Mouse (Mus musculus): ENCODE measurements around the gene P4ha1. TPM values are rescaled to one million over a fixed set of nuclear protein-coding genes. Genes with fewer than 3 reads are reported as not detected.

P4ha1 gene
- polyA plus RNA-seq (2012; ENCODE audit: insufficient read depth, low replicate concordance): 3.7 and 10.7 TPM in 2 replicates

GRCm38 (mm10) chr10:59323100-59323487 is at the start of gene P4ha1:
Gene P4ha1 (plus strand): TSS chr10:59323296.
- Histone ChIP-seq H3K36me3 (replicated peaks; ENCODE audit: low read length) (peaks cover 9% of the 10 kb centered on the region), H3K27me3 (replicated peaks) (no peaks in the 10 kb centered on the region), H3K4me1 (peaks cover 68% of the 10 kb centered on the region), H3K9me3 (no peaks in the 10 kb centered on the region), H3K4me3 (replicated peaks) (peak within 1 kb of the TSS; percentile 93)
- no peak for TF ChIP-seq FLI1 (IDR thresholded peaks at IDR 0.05; ENCODE audit: low read length)

- no peak overlapping the region for H3K4me3 ChIP-seq (replicated peaks)
- H3K4me1 ChIP-seq: no peaks in the 10 kb centered on the region
- no peaks in the 10 kb centered on the region for H3K36me3 ChIP-seq (replicated peaks; ENCODE audit: low read length)
- H3K9me3 ChIP-seq: no peaks in the 10 kb centered on the region
- no peak for TF ChIP-seq GATA1 (IDR thresholded peaks at IDR 0.05; ENCODE audit: borderline replicate concordance, low read length)
- no peak for TF ChIP-seq FLI1 (IDR thresholded peaks at IDR 0.05; ENCODE audit: low read length)
- peaks cover 24% of the 10 kb centered on the region for H3K27me3 ChIP-seq (replicated peaks)
Observed at GRCm38 (mm10) chr10:59275745-59276144, 47.4 kb upstream of the P4ha1 start.

- H3K4me3 ChIP-seq (replicated peaks): no peak overlapping the region
Observed at GRCm38 (mm10) chr10:59277116-59277515, 46.0 kb upstream of the P4ha1 start.

GRCm38 (mm10) chr10:59277729-59278475 is 45.2 kb upstream of the P4ha1 start:
- Histone ChIP-seq H3K4me3 (replicated peaks) (no peak overlapping the region), H3K27me3 (replicated peaks) (peaks cover 27% of the 10 kb centered on the region), H3K4me1 (no peaks in the 10 kb centered on the region), H3K9me3 (no peaks in the 10 kb centered on the region), H3K36me3 (replicated peaks; ENCODE audit: low read length) (no peaks in the 10 kb centered on the region)
- TF ChIP-seq GATA1 (IDR thresholded peaks at IDR 0.05; ENCODE audit: borderline replicate concordance, low read length) (no peak), FLI1 (IDR thresholded peaks at IDR 0.05; ENCODE audit: low read length) (no peak)

More at GRCm38 (mm10) chr10:59277116-59277515, 46.0 kb upstream of the P4ha1 start:
- Histone ChIP-seq H3K9me3 (no peaks in the 10 kb centered on the region), H3K27me3 (replicated peaks) (peaks cover 25% of the 10 kb centered on the region), H3K36me3 (replicated peaks; ENCODE audit: low read length) (no peaks in the 10 kb centered on the region), H3K4me1 (no peaks in the 10 kb centered on the region)
- TF ChIP-seq GATA1 (IDR thresholded peaks at IDR 0.05; ENCODE audit: borderline replicate concordance, low read length) (no peak), FLI1 (IDR thresholded peaks at IDR 0.05; ENCODE audit: low read length) (no peak)

- no peak overlapping the region for H3K4me3 ChIP-seq (replicated peaks)
- H3K36me3 ChIP-seq (replicated peaks; ENCODE audit: low read length): peaks cover 2% of the 10 kb centered on the region
- TF ChIP-seq GATA1 (IDR thresholded peaks at IDR 0.05; ENCODE audit: borderline replicate concordance, low read length) (no peak), FLI1 (IDR thresholded peaks at IDR 0.05; ENCODE audit: low read length) (no peak)
- H3K27me3 ChIP-seq (replicated peaks): peaks cover 14% of the 10 kb centered on the region
- H3K9me3 ChIP-seq: peaks cover 14% of the 10 kb centered on the region
- peaks cover 19% of the 10 kb centered on the region for H3K4me1 ChIP-seq
Observed at GRCm38 (mm10) chr10:59283164-59283563, 39.9 kb upstream of the P4ha1 start.

- TF ChIP-seq GATA1 (IDR thresholded peaks at IDR 0.05; ENCODE audit: borderline replicate concordance, low read length) (no peak), FLI1 (IDR thresholded peaks at IDR 0.05; ENCODE audit: low read length) (no peak)
- Histone ChIP-seq H3K9me3 (peaks cover 14% of the 10 kb centered on the region), H3K36me3 (replicated peaks; ENCODE audit: low read length) (peaks cover 2% of the 10 kb centered on the region), H3K4me3 (replicated peaks) (no peak overlapping the region), H3K27me3 (replicated peaks) (peaks cover 14% of the 10 kb centered on the region), H3K4me1 (peaks cover 19% of the 10 kb centered on the region)
Observed at GRCm38 (mm10) chr10:59283749-59284148, 39.3 kb upstream of the P4ha1 start.

- peaks cover 23% of the 10 kb centered on the region for H3K4me1 ChIP-seq
- peaks cover 14% of the 10 kb centered on the region for H3K9me3 ChIP-seq
- peaks cover 19% of the 10 kb centered on the region for H3K27me3 ChIP-seq (replicated peaks)
- H3K4me3 ChIP-seq (replicated peaks): no peak overlapping the region
- peaks cover 2% of the 10 kb centered on the region for H3K36me3 ChIP-seq (replicated peaks; ENCODE audit: low read length)
- TF ChIP-seq FLI1 (IDR thresholded peaks at IDR 0.05; ENCODE audit: low read length): no peak
- TF ChIP-seq GATA1 (IDR thresholded peaks at IDR 0.05; ENCODE audit: borderline replicate concordance, low read length): no peak
Observed at GRCm38 (mm10) chr10:59285530-59285929, 37.6 kb upstream of the P4ha1 start.

- H3K4me1 ChIP-seq: peaks cover 33% of the 10 kb centered on the region
- peaks cover 31% of the 10 kb centered on the region for H3K27me3 ChIP-seq (replicated peaks)
- no peak overlapping the region for H3K4me3 ChIP-seq (replicated peaks)
- H3K9me3 ChIP-seq: peaks cover 14% of the 10 kb centered on the region
- peaks cover 2% of the 10 kb centered on the region for H3K36me3 ChIP-seq (replicated peaks; ENCODE audit: low read length)
- TF ChIP-seq FLI1 (IDR thresholded peaks at IDR 0.05; ENCODE audit: low read length) (no peak), GATA1 (IDR thresholded peaks at IDR 0.05; ENCODE audit: borderline replicate concordance, low read length) (no peak)
Observed at GRCm38 (mm10) chr10:59287251-59287650, 35.8 kb upstream of the P4ha1 start.

GRCm38 (mm10) chr10:59287662-59288061 is 35.4 kb upstream of the P4ha1 start:
- peaks cover 2% of the 10 kb centered on the region for H3K36me3 ChIP-seq (replicated peaks; ENCODE audit: low read length)
- H3K4me1 ChIP-seq: peaks cover 37% of the 10 kb centered on the region
- peaks cover 14% of the 10 kb centered on the region for H3K9me3 ChIP-seq
- H3K27me3 ChIP-seq (replicated peaks): peaks cover 32% of the 10 kb centered on the region
- no peak overlapping the region for H3K4me3 ChIP-seq (replicated peaks)
- TF ChIP-seq GATA1 (IDR thresholded peaks at IDR 0.05; ENCODE audit: borderline replicate concordance, low read length) (no peak), FLI1 (IDR thresholded peaks at IDR 0.05; ENCODE audit: low read length) (no peak)

GRCm38 (mm10) chr10:59289062-59289461 is 34.0 kb upstream of the P4ha1 start:
- Histone ChIP-seq H3K36me3 (replicated peaks; ENCODE audit: low read length) (peaks cover 2% of the 10 kb centered on the region), H3K27me3 (replicated peaks) (peaks cover 40% of the 10 kb centered on the region), H3K4me1 (peaks cover 48% of the 10 kb centered on the region; the same call in 1 of the 2 replicates), H3K4me3 (replicated peaks) (no peak overlapping the region), H3K9me3 (peaks cover 14% of the 10 kb centered on the region)
- TF ChIP-seq FLI1 (IDR thresholded peaks at IDR 0.05; ENCODE audit: low read length) (no peak), GATA1 (IDR thresholded peaks at IDR 0.05; ENCODE audit: borderline replicate concordance, low read length) (no peak)
